Mouse (Mus musculus) liver, embryonic 16.5 days (tissue): ENCODE results near the gene Prune2. TPM values are rescaled to one million over a fixed set of nuclear protein-coding genes. Genes with fewer than 3 reads are reported as not detected.

ENCODE experiments used
- ATAC-seq: fragments of 200-750 bp; cut with Nextera tagmentation; 2 replicates; pipeline ENCODE4 v1.8.0; 2017; ENCODE audit warnings: low read depth, mild to moderate bottlenecking, moderate number of reproducible peaks, moderate library complexity
- H3K27ac ChIP-seq: fragments of 300-500 bp; sonication (generic); 2 replicates; pipeline ENCODE4 v1.5.1; 2014; ENCODE audit warnings: mild to moderate bottlenecking, low read length
- H3K27me3 ChIP-seq: fragments of 300-500 bp; sonication (generic); 2 replicates; pipeline ENCODE4 v1.6.1; 2014; ENCODE audit warnings: low read depth, low read length, mixed read lengths; ENCODE audit not compliant: control insufficient read depth, insufficient read depth
- H3K36me3 ChIP-seq: fragments of 300-500 bp; sonication (generic); 2 replicates; pipeline ENCODE4 v1.6.1; 2014; ENCODE audit warnings: mild to moderate bottlenecking; ENCODE audit not compliant: control insufficient read depth, insufficient read depth
- H3K4me1 ChIP-seq: fragments of 300-500 bp; sonication (generic); 2 replicates; pipeline ENCODE4 v1.6.1; 2014; ENCODE audit warnings: low read depth, low read length, mixed read lengths; ENCODE audit not compliant: control insufficient read depth
- H3K4me2 ChIP-seq: fragments of 300-500 bp; sonication (generic); 2 replicates; pipeline ENCODE4 v1.6.1; 2014; ENCODE audit warnings: low read depth, low read length, mixed read lengths
- H3K4me3 ChIP-seq: fragments of 300-500 bp; sonication (generic); 2 replicates; pipeline ENCODE4 v1.5.1; 2014; ENCODE audit warnings: low read depth, mild to moderate bottlenecking, low read length
- H3K9ac ChIP-seq: fragments of 300-500 bp; sonication (generic); 2 replicates; pipeline ENCODE4 v1.6.1; 2014; ENCODE audit warnings: low read depth, low read length
- H3K9me3 ChIP-seq: fragments of 300-500 bp; sonication (generic); replicated peaks from 2 replicates; pipeline ENCODE4 v1.6.1; 2016; ENCODE audit warnings: low read length; ENCODE audit not compliant: control insufficient read depth
- WGBS: fragments of 180-500 bp; shearing (Covaris S2); extraction: QIAGEN DNeasy Blood & Tissue Kit; methylation state at CpG from one replicate; pipeline ENCODE4 v1.1.7; 2014; ENCODE audit not compliant: insufficient replicate concordance; 5-methylcytosine and 5-hydroxymethylcytosine counted together
- polyA plus RNA-seq: library from polyadenylated mRNA; unstranded; fragments of >200 nt; fragmentation: Nextera tagmentation; extraction: Ambion mirVana; gene quantifications from 2 replicates; pipeline ENCODE4 v1.2.1, GENCODE M21; 2015

Prune2 gene
- polyA plus RNA-seq, 1 experiment from 2014 or later = 0.45 TPM

DNA sequence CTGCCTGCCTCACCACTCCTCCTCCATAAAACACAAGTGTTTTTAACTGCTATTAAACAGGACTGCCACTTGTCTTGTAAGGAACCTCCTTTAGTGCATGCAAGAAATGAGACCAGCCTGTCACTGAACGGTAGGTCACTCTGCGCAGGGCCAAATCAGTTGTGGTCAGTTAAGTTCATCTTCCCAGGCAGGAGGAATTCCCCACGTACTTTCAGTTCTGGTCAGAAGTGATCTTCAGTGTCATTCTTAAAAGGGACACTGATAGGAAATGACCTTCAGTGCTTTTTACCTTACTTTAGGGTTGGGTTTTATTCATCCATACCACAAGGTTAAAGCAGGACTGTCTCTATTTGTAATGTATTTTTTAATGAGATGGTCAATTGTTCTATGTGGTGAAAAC is 262.3 kb downstream of the Prune2 start:
- H3K4me1 ChIP-seq = no peaks in the 10 kb centered on the region
- no peaks in the 10 kb centered on the region for H3K27me3 ChIP-seq
- H3K4me2 ChIP-seq = no peak overlapping the region
- no peak overlapping the region for H3K4me3 ChIP-seq
- H3K9ac ChIP-seq = no peak overlapping the region
- no peaks in the 10 kb centered on the region for H3K9me3 ChIP-seq
- no peak overlapping the region for H3K27ac ChIP-seq
- no peaks in the 10 kb centered on the region for H3K36me3 ChIP-seq
- 55% methylated on average over 3 of the region's 3 CpGs for WGBS
- no peak for ATAC-seq

- no peaks in the 10 kb centered on the region for H3K27me3 ChIP-seq
- H3K9me3 ChIP-seq = no peaks in the 10 kb centered on the region
- WGBS = 20% methylated on average over 4 of the region's 4 CpGs
- ATAC-seq = no peak
- no peaks in the 10 kb centered on the region for H3K4me1 ChIP-seq
- H3K36me3 ChIP-seq = no peaks in the 10 kb centered on the region
- H3K4me2 ChIP-seq = no peak overlapping the region
- no peak overlapping the region for H3K27ac ChIP-seq
- H3K9ac ChIP-seq = no peak overlapping the region
- H3K4me3 ChIP-seq = no peak overlapping the region
Observed at GRCm38 (mm10) chr19:17223801-17224200, 267.9 kb downstream of the Prune2 start.

DNA sequence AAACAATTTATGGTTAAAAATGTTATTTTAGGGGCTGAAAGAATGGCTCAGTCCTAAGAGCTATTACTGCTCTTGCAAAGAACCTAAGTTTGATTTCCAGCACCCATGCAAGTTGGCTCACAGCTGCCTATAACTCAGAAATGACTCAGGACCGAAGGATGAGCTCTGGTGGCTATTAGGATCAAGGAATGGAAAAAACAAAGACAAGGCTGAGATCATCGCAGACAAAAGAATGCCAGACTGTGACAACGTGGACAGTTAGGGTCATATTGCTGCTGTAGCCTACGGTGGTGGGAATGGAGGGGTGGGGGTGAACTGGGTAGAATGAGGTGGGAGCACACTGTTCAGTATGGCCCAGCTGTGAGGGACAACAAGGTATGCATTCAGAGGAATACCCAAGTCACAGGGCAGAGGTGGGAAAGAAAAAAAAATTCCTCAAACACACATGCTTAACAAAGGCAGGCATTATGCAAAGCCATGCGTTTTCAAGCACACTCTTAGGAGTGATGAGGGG is 269.7 kb downstream of the Prune2 start:
- Histone ChIP-seq H3K27me3 (no peaks in the 10 kb centered on the region), H3K4me2 (no peak overlapping the region), H3K4me3 (no peak overlapping the region), H3K9ac (no peak overlapping the region), H3K4me1 (no peaks in the 10 kb centered on the region), H3K27ac (no peak overlapping the region), H3K36me3 (no peaks in the 10 kb centered on the region), H3K9me3 (no peaks in the 10 kb centered on the region)
- no peak for ATAC-seq
- WGBS = 58% methylated on average over 5 of the region's 5 CpGs

- Histone ChIP-seq H3K36me3 (no peaks in the 10 kb centered on the region), H3K27ac (no peak overlapping the region), H3K4me2 (no peak overlapping the region), H3K9me3 (no peaks in the 10 kb centered on the region), H3K27me3 (no peaks in the 10 kb centered on the region), H3K4me1 (no peaks in the 10 kb centered on the region), H3K9ac (no peak overlapping the region), H3K4me3 (no peak overlapping the region)
- no peak for ATAC-seq
- WGBS = 82% methylated on average over 8 of the region's 8 CpGs
Observed at GRCm38 (mm10) chr19:17226096-17226495, 270.2 kb downstream of the Prune2 start.

DNA sequence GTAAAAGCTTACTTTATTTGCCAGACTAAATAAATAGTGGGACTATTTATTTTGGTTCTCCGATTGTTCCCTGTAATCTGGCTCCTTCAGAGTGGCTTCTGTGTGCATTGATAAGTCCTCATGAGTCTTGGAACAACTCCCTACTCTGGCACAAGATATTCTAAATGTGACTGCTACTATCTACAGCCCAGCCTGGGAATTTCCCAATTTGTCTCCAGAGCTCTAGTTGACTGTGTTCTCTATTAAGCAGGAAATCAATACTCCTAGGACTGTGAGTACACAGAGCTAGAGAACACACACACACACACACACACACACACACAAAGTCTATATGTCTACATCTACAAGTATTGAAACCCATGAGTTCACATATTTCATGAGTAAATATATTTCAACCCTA is 274.1 kb downstream of the Prune2 start:
- Histone ChIP-seq H3K4me2 (no peak overlapping the region), H3K9ac (no peak overlapping the region), H3K4me3 (no peak overlapping the region), H3K36me3 (no peaks in the 10 kb centered on the region), H3K27me3 (no peaks in the 10 kb centered on the region), H3K27ac (no peak overlapping the region), H3K4me1 (no peaks in the 10 kb centered on the region), H3K9me3 (no peaks in the 10 kb centered on the region)
- WGBS = 42% methylated on average over 1 of the region's 1 CpGs
- ATAC-seq = no peak

- Histone ChIP-seq H3K36me3 (no peaks in the 10 kb centered on the region), H3K9ac (no peak overlapping the region), H3K4me1 (no peaks in the 10 kb centered on the region), H3K9me3 (no peaks in the 10 kb centered on the region), H3K27ac (no peak overlapping the region), H3K27me3 (no peaks in the 10 kb centered on the region), H3K4me2 (no peak overlapping the region), H3K4me3 (no peak overlapping the region)
- 59% methylated on average over 3 of the region's 3 CpGs for WGBS
- no peak for ATAC-seq
Observed at GRCm38 (mm10) chr19:17238471-17238870, 282.6 kb downstream of the Prune2 start.

GRCm38 (mm10) chr19:17240170-17241077 is 284.5 kb downstream of the Prune2 start:
- Histone ChIP-seq H3K9ac (no peak overlapping the region), H3K9me3 (no peaks in the 10 kb centered on the region), H3K27ac (no peak overlapping the region), H3K36me3 (no peaks in the 10 kb centered on the region), H3K4me3 (no peak overlapping the region), H3K27me3 (no peaks in the 10 kb centered on the region), H3K4me2 (no peak overlapping the region), H3K4me1 (no peaks in the 10 kb centered on the region)
- 48% methylated on average over 7 of the region's 7 CpGs for WGBS
- no peak for ATAC-seq

DNA sequence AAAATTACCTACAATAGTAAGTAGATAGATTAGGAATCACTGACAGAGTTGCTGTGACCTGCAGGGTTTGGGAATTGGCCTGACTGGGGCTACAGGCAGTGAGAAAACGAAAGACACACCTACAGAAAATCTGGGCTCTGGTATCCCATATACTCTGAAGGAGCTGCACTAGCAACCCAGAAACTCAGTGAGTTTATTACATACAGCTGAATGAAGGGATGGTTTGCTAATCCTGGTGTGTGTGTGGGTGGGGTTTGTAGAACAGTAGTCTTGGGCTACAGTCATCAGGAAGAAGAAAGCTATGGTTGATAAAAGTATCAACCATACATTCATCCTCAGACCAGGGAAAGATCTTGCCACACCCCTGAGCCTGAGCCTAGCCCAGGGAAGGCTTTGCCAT is 285.3 kb downstream of the Prune2 start:
- Histone ChIP-seq H3K4me2 (no peak overlapping the region), H3K36me3 (no peaks in the 10 kb centered on the region), H3K9me3 (no peaks in the 10 kb centered on the region), H3K27me3 (no peaks in the 10 kb centered on the region), H3K4me1 (no peaks in the 10 kb centered on the region), H3K9ac (no peak overlapping the region), H3K27ac (no peak overlapping the region), H3K4me3 (no peak overlapping the region)
- no peak for ATAC-seq
- WGBS = 65% methylated on average over 1 of the region's 1 CpGs

DNA sequence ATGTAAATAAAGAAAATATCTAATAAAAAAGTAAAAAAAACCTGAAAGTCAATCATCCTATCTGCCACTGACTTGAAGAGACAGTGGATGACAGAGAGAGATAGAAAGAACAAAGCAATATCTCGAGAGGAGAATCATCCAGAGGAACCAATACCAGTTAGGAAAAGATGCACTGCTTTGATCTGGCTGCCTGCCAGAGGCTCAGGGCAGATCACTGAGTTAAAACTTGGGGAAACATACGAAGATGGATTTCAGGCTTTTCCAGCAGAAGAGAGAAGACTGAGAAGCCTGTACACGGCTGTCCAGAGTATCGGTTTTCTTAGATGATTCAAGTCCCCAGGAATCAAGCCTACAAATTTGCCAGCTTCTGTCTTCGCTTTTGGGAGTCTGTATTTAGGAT is 287.0 kb downstream of the Prune2 start:
- H3K27ac ChIP-seq = no peak overlapping the region
- H3K4me2 ChIP-seq = no peak overlapping the region
- H3K36me3 ChIP-seq = no peaks in the 10 kb centered on the region
- H3K27me3 ChIP-seq = no peaks in the 10 kb centered on the region
- H3K4me3 ChIP-seq = no peak overlapping the region
- H3K9ac ChIP-seq = no peak overlapping the region
- no peaks in the 10 kb centered on the region for H3K4me1 ChIP-seq
- no peak for ATAC-seq
- 50% methylated on average over 5 of the region's 5 CpGs for WGBS
- H3K9me3 ChIP-seq = no peaks in the 10 kb centered on the region
